Mouse (Mus musculus) testis, adult 2 months (tissue): ENCODE measurements around the gene Tnrc6b. TPM values are rescaled to one million over a fixed set of nuclear protein-coding genes. Genes with fewer than 3 reads are reported as not detected.

Experiments used
- H3K27ac ChIP-seq: fragments of 200-500 bp; 2 replicates; pipeline ENCODE4 v1.5.1; 2012; ENCODE audit warnings: low read depth, low read length; ENCODE audit not compliant: control insufficient read depth, insufficient read depth
- H3K27me3 ChIP-seq: fragments of 200-500 bp; 2 replicates; pipeline ENCODE4 v1.6.1; 2012; ENCODE audit warnings: mild to moderate bottlenecking, low read length, moderate library complexity; ENCODE audit not compliant: control insufficient read depth, insufficient read depth
- H3K36me3 ChIP-seq: fragments of 200-500 bp; 2 replicates; pipeline ENCODE4 v1.6.1; 2012; ENCODE audit warnings: mild to moderate bottlenecking, low read length; ENCODE audit not compliant: control insufficient read depth, insufficient read depth
- H3K4me1 ChIP-seq: fragments of 200-500 bp; 2 replicates; pipeline ENCODE4 v1.6.1; 2012; ENCODE audit warnings: low read length; ENCODE audit not compliant: control insufficient read depth, insufficient read depth
- H3K4me3 ChIP-seq: fragments of 200-500 bp; 2 replicates; pipeline ENCODE4 v1.5.1; 2012; ENCODE audit warnings: low read depth, mild to moderate bottlenecking, low read length, moderate library complexity, mixed read lengths; ENCODE audit not compliant: control insufficient read depth
- CTCF ChIP-seq: fragments of 200-500 bp; IDR thresholded peaks from 2 replicates; pipeline ENCODE4 v1.5.1; 2012; ENCODE audit warnings: low read depth, mild to moderate bottlenecking, inconsistent platforms, low read length, moderate library complexity; ENCODE audit not compliant: control insufficient read depth, insufficient read depth, insufficient replicate concordance
- POLR2A ChIP-seq: fragments of 200-500 bp; IDR thresholded peaks from 2 replicates; pipeline ENCODE4 v1.6.1; 2012; ENCODE audit warnings: low read depth, mild to moderate bottlenecking, inconsistent platforms, low read length, moderate library complexity; ENCODE audit not compliant: control insufficient read depth
- polyA plus RNA-seq: library from polyadenylated mRNA; depleted of rRNA; stranded (reverse); fragments of >200 nt; gene quantifications from 2 replicates; pipeline ENCODE4 v1.2.3, GENCODE M21; 2012

The Tnrc6b gene
- polyA plus RNA-seq, 1 experiment = 26.5 TPM

GRCm38 (mm10) chr15:80780154-80780751 is 69.1 kb downstream of the Tnrc6b start:
- no peak overlapping the region for H3K27ac ChIP-seq
- no peaks in the 10 kb centered on the region for H3K36me3 ChIP-seq
- H3K4me3 ChIP-seq = no peak overlapping the region
- TF ChIP-seq CTCF (no peak), POLR2A (no peak)
- H3K27me3 ChIP-seq = no peaks in the 10 kb centered on the region
- no peaks in the 10 kb centered on the region for H3K4me1 ChIP-seq

GRCm38 (mm10) chr15:80781218-80781806 is 70.2 kb downstream of the Tnrc6b start:
- no peaks in the 10 kb centered on the region for H3K4me1 ChIP-seq
- no peaks in the 10 kb centered on the region for H3K27me3 ChIP-seq
- TF ChIP-seq POLR2A = no peak
- TF ChIP-seq CTCF = no peak
- H3K4me3 ChIP-seq = no peak overlapping the region
- H3K27ac ChIP-seq = no peak overlapping the region
- no peaks in the 10 kb centered on the region for H3K36me3 ChIP-seq

GRCm38 (mm10) chr15:80784553-80784971 is 73.4 kb downstream of the Tnrc6b start:
- no peak for TF ChIP-seq CTCF
- no peak overlapping the region for H3K4me3 ChIP-seq
- no peak overlapping the region for H3K27ac ChIP-seq
- no peaks in the 10 kb centered on the region for H3K27me3 ChIP-seq
- H3K4me1 ChIP-seq = no peaks in the 10 kb centered on the region
- no peaks in the 10 kb centered on the region for H3K36me3 ChIP-seq

GRCm38 (mm10) chr15:80785699-80786098 is 74.6 kb downstream of the Tnrc6b start:
- H3K4me3 ChIP-seq = no peak overlapping the region
- no peak overlapping the region for H3K27ac ChIP-seq
- H3K27me3 ChIP-seq = no peaks in the 10 kb centered on the region
- TF ChIP-seq POLR2A = no peak
- no peak for TF ChIP-seq CTCF
- no peaks in the 10 kb centered on the region for H3K4me1 ChIP-seq
- H3K36me3 ChIP-seq = no peaks in the 10 kb centered on the region

GRCm38 (mm10) chr15:80787746-80788145 is 76.6 kb downstream of the Tnrc6b start:
- Histone ChIP-seq H3K27me3 (no peaks in the 10 kb centered on the region), H3K4me3 (no peak overlapping the region), H3K4me1 (no peaks in the 10 kb centered on the region), H3K27ac (no peak overlapping the region), H3K36me3 (no peaks in the 10 kb centered on the region)
- TF ChIP-seq CTCF (no peak), POLR2A (no peak)

- Histone ChIP-seq H3K4me3 (no peak overlapping the region), H3K36me3 (no peaks in the 10 kb centered on the region), H3K27ac (no peak overlapping the region), H3K4me1 (no peaks in the 10 kb centered on the region), H3K27me3 (no peaks in the 10 kb centered on the region)
- no peak for TF ChIP-seq POLR2A
- TF ChIP-seq CTCF = no peak
Observed at GRCm38 (mm10) chr15:80792556-80792955, 81.4 kb downstream of the Tnrc6b start.

GRCm38 (mm10) chr15:80795076-80795475 is 84.0 kb downstream of the Tnrc6b start:
- Histone ChIP-seq H3K27ac (no peak overlapping the region), H3K27me3 (no peaks in the 10 kb centered on the region), H3K4me1 (peaks cover 2% of the 10 kb centered on the region), H3K4me3 (no peak overlapping the region), H3K36me3 (no peaks in the 10 kb centered on the region)
- TF ChIP-seq CTCF (no peak), POLR2A (no peak)

- H3K36me3 ChIP-seq = no peaks in the 10 kb centered on the region
- H3K27me3 ChIP-seq = no peaks in the 10 kb centered on the region
Observed at GRCm38 (mm10) chr15:80797757-80798156, 86.6 kb downstream of the Tnrc6b start.

More at GRCm38 (mm10) chr15:80797757-80798156, 86.6 kb downstream of the Tnrc6b start:
- H3K4me1 ChIP-seq = peaks cover 2% of the 10 kb centered on the region
- peak overlapping the region; percentile 21; the same call in 1 of the 2 replicates for H3K27ac ChIP-seq
- TF ChIP-seq CTCF (no peak), POLR2A (no peak)
- H3K4me3 ChIP-seq = no peak overlapping the region
